Mouse (Mus musculus) thymus, postnatal 0 days (tissue): Measurements from ENCODE around the gene Lats2. TPM values are rescaled to one million over a fixed set of nuclear protein-coding genes. Genes with fewer than 3 reads are reported as not detected.
A peak's percentile ranks its signal among the peaks of the same experiment; 100 is the strongest.
"Not testable (repeated sequence)": the region's sequence is repeated elsewhere in the genome, so short reads cannot be mapped to it uniquely, and the experiment has no call there.

Experiments used
- DNase-seq: peaks from one replicate; pipeline ENCODE4 v3.0.0-alpha.2; 2015; ENCODE audit warnings: low spot score
- polyA plus RNA-seq: library from polyadenylated mRNA; unstranded; fragments of >200 nt; fragmentation: Nextera tagmentation; extraction: Ambion mirVana; gene quantifications from 2 replicates; pipeline ENCODE4 v1.2.1, GENCODE M21; 2015

Gene Lats2
- polyA plus RNA-seq, 1 experiment from 2014 or later, result 4.9 TPM

DNA sequence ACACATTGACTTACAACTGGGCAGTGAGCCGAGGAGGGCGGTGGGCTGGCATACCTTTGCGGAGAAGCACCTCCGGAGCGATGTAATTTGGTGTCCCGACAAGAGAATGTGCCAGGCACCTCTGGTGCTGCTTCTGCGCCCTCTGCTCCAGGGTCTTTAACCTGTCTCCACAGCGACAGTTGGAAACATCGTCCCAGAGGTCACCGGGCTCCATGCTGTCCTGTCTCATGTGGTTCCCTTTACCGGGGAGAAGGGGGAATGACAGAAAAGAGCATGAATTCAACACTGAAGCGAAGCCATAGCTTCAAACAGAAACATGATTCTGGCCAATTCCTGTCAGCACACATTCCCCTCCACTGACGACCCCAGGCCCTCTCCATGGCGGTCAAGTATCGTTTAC lies 62.1 kb downstream of the Lats2 start:
- no peak for DNase-seq

DNA sequence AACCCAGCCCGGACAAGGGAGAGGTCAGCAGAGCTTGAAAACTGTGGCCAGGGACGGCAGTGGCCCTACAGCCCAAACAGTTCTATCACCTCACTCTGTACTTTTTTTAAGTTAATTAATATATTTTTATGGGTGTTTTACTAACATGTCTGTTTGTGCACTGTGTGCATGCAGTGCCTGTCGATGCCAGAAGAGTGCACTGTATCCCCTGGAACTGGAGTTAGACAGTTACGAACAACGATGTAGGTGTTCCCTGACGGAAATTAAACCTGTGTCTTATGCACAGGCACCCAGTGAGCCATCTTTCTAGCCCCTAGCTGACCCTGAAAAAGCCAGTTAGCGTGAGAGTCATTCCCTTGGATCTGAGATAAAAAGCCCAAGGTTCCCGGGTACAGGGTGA lies 62.6 kb downstream of the Lats2 start:
- DNase-seq, result peak; percentile 5

DNA sequence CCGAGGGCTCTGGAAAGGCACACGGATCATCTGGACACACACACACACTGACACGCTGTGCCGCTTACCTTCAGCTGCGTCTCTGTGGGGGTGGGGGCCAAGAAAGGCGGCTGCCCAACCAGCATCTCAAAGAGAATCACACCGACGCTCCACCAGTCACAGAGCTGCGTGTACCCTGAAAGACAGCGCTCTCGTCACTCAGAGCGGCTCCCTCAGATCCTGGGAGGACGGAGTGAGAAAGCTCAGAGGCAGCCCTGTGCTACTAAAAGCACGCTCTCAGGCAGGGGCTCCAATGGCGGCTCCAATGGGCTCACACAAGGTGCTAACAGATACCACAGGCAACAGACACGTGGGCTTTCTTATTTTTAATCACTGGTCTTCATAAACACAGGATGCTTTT lies 63.9 kb downstream of the Lats2 start:
- no peak for DNase-seq

DNA sequence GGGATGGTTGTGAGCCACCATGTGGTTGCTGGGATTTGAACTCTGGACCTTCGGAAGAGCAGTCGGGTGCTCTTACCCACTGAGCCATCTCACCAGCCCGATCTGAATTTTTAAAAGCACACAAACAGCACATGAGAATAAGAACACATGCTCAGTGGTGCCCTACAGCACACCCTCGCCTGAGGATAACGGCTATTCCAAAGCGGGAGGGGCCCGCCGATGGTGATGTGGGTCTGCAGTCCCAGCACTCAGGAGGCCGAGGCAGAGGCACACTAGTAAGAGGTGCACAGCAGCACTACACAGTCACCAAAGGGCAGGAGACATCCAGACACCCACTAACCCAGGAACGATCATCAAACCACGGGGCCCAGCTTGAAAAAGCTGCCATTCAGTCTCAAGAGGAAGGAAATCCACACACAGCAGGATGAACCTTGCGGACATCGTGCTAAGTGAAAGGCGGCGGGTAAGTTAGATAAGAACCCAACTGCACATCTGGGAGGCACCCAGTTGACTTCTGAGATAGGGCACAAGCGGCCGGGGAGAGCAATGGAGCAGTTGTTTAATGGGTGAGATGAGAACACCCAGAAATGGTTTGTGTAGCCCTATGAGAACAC lies 65.6 kb downstream of the Lats2 start:
- no peak for DNase-seq

DNA sequence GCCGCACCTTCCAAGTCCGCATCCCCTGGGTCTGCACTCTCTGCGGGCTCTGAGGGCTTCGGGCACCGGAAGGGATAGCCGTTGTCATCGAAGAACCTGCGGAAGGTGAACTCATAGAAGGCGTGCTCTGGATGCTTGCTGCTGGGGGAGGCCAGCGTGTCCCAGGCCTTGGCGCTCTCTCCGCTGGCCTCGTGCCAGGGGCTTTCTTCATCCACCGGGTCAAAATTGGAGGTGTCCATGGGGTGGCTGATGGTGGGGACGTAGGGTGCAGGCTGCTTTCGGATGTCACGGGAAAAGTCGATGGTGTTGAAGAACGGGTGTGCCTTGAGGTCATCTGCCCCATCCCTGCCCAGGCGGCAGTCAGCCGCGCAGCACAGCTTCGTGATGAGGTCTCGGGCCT lies 66.9 kb downstream of the Lats2 start:
- DNase-seq, result no peak

DNA sequence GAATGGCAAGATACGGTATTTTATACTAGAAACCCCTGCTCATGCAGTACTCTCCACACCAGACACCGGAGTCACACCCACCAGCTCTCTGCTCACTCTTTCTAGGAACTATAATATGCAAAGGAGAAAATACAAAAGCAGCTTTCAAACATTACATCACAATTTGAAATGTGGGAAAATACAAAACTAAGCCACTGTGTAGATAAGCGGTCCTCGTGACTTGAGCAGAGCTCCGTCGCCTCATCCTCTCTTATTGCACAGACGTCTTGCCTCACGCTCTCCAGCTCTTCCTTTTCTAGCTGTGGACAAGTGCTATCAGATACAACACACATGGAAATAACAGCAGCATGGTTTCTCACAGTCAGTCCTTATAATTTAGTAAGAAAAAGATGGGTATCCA lies 67.5 kb downstream of the Lats2 start:
- no peak for DNase-seq

DNA sequence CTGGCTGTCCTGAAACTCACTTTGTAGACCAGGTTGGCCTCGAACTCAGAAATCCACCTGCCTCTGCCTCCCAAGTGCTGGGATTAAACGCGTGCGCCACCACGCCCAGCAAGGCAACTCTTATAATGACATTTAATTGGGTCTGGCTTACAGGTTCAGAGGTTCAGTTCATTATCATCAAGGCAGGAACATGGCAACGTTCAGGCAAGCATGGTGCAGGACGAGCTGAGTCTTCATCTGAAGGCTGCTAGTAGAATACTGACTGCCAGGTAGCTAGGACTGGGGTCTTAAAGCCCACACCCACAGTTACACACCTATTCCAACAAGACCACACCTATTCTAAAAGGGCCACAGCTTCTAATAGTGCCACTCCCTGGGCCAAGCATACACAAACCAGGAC lies 70.1 kb downstream of the Lats2 start:
- not testable (repeated sequence) for DNase-seq

DNA sequence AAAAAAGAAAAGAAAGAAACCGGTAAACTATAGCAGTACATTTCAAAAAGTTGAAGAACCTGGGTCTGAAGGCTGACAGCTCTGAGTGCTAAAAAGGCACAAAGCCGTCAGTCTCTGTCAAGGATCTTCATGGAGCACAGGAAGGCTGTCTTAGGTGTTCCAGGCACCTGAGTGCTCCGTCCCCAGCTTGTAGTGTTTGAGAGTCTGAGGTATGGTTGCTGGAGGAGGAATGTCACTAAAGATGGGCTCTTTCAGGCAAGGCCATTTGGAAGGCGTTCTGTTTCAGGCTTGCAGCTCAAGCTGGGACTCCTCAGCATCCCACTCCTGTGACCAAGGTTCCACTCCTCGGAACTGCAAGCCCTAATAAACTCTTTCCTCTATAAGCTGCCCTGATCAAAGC lies 70.7 kb downstream of the Lats2 start:
- no peak for DNase-seq

DNA sequence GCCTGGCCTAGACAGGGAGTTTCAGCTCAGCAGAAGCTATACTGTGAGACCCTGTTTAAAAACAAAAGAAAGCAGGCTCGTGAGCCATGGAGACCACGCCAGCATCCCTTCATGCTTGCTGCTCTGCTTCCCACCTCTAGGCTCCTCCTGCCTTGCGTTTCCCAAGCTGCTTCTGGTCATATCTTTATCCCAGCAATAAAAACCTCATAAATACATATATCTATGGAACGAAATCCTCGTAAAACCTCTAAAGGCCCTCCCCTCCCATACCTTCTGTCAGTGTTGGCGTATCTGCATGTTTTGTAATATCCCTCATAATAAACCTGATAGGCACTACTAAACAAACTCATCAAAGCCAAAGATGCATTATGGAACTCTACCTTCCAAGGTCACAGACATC lies 71.5 kb downstream of the Lats2 start:
- DNase-seq, result no peak

DNA sequence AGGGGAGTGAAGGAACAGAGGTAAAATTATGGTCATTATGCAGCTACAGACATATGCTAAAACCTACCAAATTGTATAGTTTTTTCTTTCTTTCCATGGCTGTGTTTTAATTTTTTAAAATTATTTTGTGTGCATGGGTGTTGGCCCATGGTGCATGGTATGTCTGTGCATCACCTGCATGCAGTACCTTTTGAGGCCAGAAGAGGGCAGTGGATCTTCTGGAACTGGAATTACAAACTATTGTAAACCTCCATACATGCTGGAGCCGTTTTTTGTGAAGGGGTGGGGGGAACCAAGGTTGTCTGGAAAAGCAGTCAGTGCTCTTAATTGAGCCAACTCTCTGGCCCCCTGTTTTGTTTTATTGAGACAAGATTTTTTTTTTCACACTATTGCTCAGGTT lies 73.6 kb downstream of the Lats2 start:
- peak; percentile 62 for DNase-seq

DNA sequence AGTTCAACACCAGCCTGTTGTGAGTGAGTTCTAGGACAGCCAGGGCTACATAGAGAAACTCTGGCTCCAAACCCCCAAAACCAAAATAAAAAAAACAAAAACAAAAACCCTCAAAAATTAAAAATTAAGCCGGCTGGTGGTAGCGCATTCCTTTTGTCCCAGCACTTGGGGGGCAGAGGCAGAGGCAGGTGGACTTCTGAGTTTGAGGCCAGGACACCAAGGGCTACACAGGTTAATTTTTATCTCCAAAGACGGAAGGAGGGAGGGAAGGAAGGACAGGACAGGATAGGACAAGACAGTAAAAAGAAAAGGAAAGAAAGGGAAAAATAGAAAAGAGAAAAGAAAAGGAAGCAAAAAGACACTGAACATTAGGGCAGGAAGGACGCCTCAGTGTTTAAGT lies 75.4 kb downstream of the Lats2 start:
- no peak for DNase-seq

DNA sequence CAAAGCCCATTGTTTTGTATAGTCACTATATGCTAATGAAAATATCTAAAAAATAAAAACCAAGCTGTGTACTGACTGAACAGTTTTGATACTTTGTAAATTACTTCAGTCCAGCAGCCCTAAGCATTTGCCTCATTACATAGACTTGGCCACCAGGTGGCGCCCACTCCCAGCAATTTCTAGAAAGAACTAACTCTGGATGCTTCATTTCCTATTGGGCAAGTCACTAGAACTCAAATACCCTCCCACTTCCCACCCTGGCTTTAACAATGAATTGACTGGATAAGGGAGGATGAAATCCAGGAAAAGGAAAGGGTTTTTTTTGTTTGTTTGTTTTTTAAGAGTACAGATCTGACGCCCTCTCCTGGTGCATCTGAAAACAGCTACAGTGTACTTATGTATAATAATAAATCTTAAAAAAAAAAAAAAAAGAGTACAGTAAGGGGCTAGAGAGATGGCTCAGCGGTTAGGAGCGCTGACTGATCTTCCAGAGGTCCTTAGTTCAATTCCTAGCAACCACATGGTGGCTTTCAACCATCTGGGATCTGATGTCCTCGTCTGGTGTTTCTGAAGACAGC lies 78.1 kb downstream of the Lats2 start:
- DNase-seq, result peak; percentile 83

DNA sequence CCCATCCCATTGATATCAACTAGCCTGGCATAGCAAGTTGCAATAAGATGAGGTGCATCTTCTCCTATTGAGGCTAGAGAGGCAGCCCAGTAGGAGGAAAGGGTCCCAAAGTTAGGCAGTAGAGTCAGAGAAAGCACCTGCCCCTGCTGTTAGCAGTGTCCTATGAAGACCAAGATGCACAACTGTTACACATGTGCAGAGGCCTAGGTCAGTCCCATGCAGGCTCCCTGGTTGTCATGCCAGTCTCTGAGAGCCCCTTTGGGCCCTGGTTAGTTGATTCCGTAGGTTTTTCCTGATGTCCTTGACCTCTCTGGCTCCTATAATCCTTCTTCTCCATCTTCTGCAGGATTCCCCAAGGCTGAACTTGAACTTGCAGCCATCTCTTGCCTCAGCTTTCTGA lies 78.7 kb downstream of the Lats2 start:
- no peak for DNase-seq

DNA sequence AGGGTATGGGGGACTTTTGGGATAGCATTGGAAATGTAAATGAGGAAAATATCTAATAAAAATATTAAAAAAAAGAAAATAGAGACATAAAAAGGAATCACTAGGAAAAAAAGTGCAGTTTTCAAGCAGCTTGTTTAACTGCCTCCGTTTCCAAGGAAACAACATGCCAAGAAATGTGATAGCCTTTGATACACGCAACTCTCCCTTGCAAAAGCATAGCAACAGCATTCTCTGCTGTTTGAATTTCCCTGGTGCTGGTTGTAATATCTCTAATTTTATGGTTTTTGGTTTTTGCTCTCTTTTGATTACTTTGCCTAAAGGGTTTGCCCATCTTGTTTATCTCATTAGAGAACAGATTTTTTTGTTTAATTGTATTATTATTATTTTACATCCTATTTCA lies 82.7 kb downstream of the Lats2 start:
- no peak for DNase-seq

DNA sequence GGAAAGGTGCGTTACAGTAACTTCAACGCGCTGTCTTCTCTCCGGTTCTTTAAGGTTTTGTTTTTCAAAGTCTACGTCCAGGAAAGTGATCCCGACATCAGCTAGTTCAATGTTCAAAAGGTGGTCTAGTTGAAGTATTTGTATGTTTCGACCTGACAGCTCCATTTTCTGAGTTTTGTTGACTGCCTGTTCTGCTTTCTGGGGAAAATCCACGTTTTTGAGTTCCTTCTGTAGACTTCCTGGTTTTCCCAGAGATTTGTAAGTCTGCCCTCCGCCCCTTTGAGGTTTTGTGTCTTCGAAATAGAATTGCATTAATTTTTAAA lies 92.6 kb downstream of the Lats2 start:
- DNase-seq, result no peak

DNA sequence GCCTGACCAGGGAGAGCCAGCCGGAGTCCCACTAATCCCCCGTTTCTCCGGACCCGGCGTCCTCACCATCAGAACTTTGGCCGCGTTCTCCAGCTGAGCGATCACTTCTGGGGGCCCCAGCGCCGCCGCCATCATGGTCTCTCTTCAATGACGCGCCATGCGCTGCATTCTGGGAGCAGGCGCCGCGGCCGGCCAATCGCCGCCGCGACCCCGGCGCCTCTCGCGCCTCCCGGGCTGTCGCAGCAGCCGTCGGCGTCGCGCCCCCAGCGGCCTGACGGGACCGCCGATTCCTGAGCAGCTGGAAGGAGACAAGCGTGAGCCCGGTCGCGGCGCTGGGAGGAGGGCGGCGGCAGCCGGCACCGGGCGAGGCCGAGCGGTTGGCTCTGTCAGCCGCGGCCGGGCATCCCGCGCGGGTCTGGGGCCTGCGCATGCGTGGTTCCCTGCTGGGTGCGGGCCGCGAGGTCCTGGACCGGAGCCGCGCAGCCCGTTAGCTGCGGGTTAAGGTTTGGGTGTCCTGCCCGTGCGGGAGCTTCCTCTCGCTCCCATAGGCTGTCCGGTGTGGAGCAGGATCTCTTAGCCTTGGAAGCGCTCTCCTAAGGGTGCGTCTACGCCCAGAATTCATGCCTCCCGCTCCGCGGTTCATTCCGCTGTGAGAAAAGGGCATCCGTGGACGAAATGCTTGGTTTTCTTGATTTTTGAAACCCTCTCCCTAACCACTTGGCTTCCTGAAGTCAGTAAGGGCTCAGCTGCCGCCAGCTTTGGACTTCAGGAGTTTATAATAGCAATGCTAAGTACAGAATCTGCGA lies 93.2 kb downstream of the Lats2 start, which contains the start of gene Xpo4:
Xpo4 (minus strand) TSS at position 609 of the 806 bp plus-strand sequence.
- peak; percentile 89 for DNase-seq

DNA sequence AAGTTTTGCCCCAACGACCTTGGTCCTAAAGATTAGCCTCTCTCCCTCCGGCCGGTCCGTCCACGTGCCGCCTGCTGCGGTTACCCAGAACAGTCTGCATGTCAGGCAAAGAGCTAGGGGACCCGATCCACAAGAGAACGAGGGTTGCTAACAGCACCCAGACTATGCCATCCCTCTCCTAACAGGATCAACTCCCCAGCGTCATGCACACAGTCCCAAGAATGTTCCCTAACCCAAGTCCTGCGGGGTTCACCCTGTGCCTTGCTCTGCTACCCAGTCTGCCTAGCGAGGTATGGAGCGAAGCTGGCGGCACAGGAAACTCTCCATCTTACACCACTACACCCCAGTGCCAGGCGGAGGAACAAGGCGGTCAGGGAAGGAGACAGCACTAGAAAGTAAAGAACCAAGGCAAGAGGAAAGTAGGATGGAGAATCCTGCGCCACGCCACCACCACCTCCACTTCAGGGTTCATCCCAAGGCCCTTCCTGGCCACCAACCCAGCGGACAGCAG lies 93.8 kb downstream of the Lats2 start:
- DNase-seq, result peak; percentile 7

DNA sequence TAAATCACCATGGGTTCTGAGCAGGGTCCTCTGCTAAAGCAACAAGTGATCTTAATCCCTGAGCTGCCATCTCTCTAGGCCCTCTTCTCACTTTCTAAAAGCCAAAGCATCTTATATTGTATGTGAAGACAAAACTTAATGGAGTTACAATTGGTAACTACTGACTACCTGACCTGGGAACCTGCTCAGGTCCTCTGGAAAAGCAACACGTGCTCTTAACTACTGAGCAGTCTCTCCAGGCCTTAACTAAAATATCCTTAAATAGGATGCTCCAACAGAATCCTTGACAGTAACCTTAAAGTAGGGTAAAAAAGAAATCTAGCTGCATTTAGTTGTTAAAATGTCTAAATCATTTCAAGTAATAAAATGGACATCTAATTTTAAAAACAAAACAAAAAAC lies 94.6 kb downstream of the Lats2 start:
- DNase-seq, result no peak

DNA sequence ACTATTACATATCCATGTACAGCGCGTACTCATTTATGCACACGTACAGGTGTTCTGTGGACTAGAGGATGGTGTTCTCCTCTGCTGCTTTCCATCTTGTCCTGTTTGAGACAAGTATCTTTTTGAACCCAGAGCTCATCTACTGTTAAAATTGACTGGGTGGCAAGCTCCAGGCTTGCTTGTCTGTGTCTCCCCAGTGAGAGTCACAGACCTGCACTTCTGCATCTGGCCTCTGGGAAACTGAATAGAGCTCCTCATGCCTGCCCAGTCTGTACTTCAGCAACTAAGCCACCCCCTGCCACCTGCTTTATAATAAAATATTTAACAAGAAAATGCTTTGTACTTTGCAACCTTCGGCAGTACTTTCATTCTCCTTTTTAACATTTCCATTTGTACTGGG lies 99.9 kb downstream of the Lats2 start:
- peak; percentile 9 for DNase-seq

DNA sequence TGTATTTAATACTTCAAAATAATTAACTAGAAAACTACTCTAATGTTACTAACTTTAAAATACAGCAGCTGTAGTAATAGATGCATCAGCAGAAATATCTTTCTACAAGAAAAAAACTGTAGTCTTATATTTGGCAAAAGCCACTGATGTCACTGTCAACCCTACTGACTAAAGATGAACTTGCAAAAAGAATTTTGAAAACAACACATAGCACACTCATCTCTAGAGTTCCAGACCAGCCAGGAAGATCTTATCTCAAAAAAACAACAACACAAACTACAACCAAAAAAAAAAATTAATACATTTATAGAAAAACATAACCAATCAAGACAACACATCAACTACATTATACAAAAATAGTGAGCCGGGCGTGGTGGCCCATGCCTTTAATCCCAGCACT lies 100.7 kb downstream of the Lats2 start:
- DNase-seq, result no peak

DNA sequence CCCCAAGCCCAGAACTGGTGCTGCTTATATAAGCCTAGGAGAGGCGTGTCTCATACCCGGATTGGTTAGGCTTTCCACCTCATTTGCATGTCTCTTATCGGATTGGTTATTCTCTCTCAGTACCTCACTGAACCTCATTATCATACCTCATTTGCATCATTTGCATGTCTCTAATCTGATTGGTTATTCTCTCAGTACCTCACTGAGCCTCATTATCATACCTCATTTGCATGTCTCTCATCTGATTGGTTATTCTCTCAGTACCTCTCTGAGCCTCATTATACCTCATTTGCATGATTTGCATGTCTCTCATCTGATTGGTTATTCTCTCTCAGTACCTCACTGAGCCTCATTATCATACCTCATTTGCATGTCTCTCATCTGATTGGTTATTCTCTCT lies 101.7 kb downstream of the Lats2 start:
- not testable (repeated sequence) for DNase-seq

DNA sequence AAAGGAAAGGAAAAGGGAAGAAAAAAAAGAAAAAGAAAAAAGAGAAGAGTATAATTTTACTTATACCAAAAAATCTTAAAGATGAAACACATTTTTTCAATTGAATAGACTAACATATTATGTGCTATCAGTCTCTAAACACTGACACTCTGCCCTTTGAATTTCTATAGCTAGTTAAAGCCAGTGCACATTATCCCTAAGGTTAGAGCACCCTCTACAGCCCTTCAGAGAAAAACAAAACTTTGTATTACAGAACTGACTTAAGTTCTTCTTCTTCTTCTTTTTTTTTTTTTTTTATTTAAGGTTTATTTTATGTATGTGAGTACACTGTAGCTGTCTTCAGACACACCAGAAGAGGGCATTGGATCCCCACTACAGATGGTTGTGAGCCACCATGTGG lies 108.7 kb downstream of the Lats2 start:
- DNase-seq, result no peak

DNA sequence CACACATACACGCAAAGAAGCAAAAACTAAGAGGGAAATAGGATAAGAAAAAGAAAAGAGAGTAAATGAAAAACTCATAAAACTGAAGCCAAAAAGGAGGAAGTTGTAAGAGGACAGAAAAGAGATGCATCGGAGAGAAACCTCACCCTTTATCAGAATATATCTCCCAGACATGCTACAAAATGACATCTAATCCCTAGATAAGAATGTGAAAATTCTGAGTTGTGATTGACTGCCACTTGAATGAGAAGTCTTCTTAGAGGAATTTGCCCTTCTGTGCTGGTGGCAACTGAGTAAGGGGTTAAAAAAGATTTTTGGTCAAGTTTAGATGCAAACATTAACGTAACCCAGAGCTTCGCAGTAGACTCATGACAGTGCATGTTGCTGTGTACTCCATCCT lies 112.0 kb downstream of the Lats2 start:
- no peak for DNase-seq
